Mouse (Mus musculus): Measurements from ENCODE around the gene 4930550C14Rik. TPM values are rescaled to one million over a fixed set of nuclear protein-coding genes. Genes with fewer than 3 reads are reported as not detected.

Gene 4930550C14Rik
- total RNA-seq, 2 experiments from 2014 or later: 0.33 to 0.44 TPM

DNA sequence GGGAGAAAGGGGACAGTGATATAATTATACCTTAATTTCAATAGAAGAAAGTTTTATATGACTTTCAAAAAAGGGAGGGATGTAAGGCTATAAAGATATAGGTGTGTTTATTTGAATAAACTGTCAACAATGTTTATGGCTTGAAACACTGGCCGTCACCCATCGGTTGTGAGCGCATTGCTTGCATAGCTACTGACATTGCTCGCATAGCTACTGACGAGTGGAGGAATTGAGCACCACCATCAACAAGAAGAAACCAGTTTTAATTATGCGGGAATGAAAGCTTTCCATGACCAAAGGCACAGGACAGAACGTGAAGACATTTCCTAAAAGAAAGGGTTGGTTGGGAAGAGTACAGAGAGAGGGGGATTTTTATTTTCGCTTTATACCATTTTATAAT, 979 bp upstream of the 4930550C14Rik start:
- intact Hi-C loops (cut with DNase I): no loop called here

DNA sequence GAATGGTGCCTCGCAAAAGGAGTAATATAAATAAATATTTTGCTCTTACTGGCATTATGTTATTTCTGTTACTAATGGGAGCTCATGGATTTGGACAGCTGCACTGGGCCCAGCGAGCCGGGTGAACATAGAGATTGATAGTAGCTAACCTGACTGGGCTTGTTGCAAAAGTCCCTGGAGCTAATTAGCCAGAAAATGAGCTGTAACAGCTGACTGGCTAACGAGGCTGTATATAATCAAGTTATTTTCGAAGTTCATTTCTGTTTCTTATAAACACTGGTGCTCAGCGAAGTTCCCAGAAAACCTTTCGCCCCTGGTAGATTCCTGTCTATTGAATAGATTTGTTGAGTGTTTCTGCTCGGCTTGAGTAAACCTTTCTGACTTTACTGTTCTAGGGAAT, 866 bp downstream of the 4930550C14Rik start:
- no peak for DNase-seq (ENCODE audit: low spot score in 2 of 2)
- intact Hi-C loops (cut with DNase I): no loop called here

More for the DNA sequence above, 979 bp upstream of the 4930550C14Rik start:
- DNase-seq (ENCODE audit: low spot score in 2 of 2): no peak

DNA sequence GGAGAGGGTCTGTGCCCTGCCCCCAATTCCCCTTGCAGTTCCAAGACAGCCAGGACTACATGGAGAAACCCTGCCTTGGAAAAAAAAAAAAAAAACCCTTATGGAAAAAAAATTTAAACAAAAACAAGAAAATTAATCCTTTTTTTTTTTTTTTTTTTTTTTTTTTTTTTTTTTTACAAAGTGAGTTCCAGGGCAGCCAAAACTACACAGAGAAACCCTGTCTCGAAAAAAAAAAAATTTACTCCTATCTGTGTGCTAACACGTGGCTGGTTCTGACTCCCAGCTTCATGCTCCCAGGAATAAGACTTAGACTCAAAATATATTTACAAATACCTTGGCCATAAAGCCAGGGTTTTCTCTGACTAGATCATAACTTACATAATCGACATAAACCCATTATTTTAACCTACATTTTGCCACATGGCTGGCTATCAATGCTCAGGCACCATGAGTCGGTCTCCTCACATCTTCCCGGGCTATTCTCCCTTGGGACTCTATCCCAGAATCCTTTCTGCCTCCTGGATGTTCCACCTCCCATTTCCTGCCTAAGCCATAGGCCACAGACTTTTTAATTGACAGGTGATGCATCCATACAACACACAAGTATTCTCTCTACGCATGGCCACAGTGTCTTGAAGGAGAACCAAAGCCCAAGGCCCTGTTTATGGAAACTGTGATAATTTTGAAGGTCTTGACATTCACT, 2.1 kb downstream of the 4930550C14Rik start:
- DNase-seq (ENCODE audit: low spot score in 2 of 2): no peak
- intact Hi-C loops (cut with DNase I): no loop called here

DNA sequence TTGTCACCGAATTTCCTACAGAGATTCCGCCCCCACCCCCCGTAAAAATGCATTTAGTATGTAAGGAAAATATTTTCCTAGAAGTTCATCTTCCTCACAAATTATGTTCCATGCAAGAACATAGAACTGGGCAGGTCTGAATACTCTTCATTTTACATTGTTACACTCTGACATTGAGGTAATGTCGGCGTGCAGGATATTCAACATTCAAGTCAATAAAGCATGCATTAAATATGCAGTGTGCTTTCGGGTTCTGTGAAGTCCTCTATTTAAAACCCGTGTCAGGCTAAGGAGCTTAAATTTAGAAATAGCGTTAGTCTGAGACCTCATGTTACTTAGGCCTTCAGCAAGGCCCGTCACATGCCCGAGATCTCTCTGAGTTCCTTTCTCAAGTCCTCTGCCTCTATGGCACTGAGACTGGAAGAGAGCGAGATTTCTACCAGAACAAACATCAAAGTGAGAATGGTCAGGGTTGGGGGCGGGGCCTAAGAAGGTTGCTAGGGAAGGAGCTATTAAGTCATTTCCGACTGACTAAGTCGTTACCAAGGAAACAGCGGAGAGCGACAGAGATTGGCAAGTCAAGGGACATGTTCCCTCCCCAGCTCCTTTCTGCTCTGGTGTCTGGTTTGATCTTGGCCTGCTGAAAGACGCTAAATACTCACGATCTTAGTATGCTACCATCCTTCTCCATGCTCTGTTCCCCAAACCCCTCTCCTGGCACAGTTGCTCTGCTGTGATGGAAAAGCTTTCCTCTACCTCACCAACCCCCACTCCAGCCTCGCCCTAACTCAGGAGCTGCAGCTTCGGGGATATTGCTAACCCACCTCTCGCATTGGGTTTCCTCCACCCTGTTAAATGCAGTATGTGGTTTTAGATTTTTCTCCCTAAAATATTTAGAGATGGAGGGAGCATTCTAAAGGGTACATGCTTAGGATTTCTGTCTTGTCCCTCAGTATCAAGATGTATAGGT, 2.9 kb downstream of the 4930550C14Rik start:
- intact Hi-C loops (cut with DNase I): no loop called here
- peak; percentile 73 to 79 for DNase-seq (ENCODE audit: low spot score in 2 of 2)

DNA sequence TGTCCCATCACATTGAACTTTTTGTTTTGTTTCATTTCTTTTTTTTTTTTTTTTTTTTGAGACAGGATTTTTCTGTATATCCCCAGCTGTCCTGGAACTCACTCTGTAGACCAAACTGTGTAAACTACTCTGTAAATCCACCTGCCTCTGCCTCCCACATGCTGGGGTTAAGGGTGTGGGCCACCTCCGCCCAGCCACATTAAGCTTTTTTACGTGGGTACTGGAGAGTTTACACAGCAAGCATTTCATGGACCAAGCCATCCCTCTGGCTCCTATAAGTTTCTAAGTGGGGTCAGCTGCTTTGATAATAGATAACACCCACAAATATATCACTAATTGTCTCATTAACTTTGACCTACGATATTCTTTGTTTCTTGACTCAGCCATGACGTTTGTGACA, 6.4 kb downstream of the 4930550C14Rik start:
- intact Hi-C loops (cut with DNase I): no loop called here
- DNase-seq (ENCODE audit: low spot score in 2 of 2): no peak

DNA sequence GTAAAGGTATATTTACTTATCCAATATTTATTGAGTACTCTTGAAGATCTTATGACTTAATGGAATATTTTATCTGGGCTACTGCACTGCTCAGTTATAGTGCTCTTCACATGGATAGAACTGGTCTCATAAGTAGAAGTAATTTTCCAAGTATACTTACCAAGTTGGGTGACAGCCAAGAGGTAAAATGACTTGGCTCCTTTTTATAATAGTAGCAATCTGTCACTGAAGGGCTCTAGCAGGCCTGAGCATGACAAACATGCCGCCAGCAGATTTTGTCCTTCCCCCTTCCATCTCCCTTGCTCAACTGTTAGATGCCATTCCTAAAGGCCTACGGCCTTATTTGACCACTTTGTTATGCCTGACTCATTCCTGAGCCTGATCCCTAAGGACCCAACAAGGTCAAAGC, 6.8 kb downstream of the 4930550C14Rik start:
- intact Hi-C loops (cut with DNase I): no loop called here
- DNase-seq (ENCODE audit: low spot score in 2 of 2): no peak

DNA sequence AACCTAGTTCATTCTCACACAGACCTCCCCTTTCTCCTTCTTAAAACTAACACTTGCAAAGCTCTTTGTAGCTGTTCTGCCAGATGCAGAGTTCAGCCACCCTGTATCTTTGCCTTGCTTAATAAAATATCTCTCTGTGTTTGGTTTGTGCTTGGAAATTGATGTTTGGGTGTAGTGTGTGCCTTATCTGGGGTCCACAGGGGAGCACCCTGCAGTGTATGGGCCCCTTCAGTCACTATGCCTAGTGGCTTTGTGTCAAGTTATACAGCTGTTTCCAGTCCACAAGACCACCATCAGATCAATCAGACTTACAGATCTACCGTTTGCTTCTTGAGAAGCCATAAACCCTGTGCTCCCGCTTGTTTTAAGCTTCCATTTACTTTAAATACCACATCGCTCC, 7.3 kb downstream of the 4930550C14Rik start:
- intact Hi-C loops (cut with DNase I): no loop called here
- DNase-seq (ENCODE audit: low spot score in 2 of 2): no peak

- intact Hi-C loops (cut with DNase I): no loop called here
- no peak for DNase-seq (ENCODE audit: low spot score in 2 of 2)
Observed at GRCm38 (mm10) chr9:53422133-53422896, 20.2 kb downstream of the 4930550C14Rik start.

DNA sequence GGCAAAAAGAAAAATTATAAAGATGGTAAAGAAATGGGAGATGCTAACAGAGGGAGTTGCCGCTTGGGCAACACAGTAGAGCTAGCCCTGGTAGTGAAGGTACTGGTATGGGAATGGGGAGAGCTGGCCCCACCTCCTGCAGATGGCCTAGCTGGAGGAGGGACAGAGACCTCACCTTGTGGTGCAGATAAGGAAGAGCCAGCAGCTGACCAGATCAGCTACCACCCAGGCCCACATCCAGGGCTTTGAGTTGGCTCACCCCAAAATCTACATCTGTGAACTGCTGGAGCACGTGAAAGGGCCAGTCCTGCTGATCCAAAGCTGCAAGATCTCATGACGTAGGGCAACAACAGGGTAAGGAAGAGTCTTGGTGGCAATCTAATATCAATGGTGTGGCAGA, 24.6 kb downstream of the 4930550C14Rik start:
- intact Hi-C loops (cut with DNase I): no loop called here
- DNase-seq (ENCODE audit: low spot score in 2 of 2): no peak

DNA sequence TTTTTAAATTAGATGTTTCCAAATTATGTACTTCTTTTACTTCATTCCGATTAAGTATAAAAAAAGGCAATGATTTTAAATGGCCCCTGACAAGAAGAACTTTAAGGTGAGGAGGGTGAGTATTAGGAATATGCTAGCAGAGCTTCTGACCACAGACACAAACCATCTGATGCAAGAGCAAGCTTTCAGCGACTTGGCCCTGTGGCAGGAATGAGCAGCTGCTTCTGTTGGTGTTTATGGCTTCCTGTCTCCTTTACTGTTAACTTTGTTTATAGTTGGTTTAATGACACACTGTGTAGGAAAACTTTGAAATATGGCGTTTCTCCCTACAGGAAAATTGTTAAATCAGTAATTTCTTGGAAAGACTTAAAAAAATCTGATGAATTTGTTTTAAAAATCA, 25.5 kb downstream of the 4930550C14Rik start:
- intact Hi-C loops (cut with DNase I): no loop called here
- DNase-seq (ENCODE audit: low spot score in 2 of 2): no peak

DNA sequence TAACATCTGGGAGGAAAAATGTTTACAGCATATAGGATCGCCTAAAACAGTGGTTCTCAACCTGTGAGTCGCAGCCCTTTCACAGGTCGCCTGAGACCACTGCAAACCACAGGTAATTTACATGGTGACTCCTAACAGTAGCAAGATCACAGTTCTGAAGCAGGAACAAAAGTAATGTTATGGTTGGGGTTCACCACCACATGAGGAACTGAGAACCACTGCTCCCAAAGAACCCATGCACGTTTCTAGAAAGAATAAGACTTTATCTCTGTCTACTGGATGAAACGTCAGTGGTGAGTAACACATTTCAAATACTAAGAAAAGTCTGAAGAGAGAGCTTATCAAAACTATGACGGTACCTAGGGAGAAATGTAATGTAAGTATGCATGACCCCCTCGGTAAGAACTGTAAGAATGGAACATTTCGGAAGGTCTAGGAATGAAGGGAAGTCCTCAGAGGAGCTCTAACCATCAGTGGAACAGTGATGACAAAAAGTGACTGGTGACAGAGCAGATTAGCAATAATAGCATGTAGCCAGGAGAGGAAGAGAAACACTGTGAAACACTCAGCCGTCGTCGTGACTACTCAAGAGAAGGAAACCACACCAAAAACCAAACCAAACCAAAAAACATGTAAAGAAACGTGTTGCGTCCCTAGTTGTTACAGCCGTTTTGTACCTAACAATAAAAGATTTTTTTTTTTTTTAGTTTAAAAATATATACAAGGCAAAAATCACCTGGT, 33.9 kb downstream of the 4930550C14Rik start:
- intact Hi-C loops (cut with DNase I): no loop called here
- no peak for DNase-seq (ENCODE audit: low spot score in 2 of 2)

DNA sequence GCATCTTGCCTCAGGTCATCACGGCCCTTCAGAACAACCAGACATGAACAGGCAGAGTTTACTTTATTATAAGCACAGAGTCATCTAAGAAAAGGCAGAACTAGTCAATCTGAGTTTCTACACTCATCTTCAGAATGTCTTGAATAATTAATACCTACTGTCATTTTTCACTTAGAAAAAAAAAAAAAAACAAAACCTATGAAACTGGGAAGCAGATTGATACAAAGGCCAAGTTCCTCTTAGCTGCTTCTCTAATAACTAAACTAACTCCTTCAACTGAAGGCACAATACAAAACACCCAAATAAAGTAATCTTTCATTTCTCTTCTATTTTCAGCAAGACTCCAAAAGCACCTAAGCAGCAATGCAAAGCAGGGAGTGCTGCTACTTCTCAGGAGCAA, 48.5 kb downstream of the 4930550C14Rik start:
- intact Hi-C loops (cut with DNase I): no loop called here
- no peak for DNase-seq (ENCODE audit: low spot score in 2 of 2)

- no peak for DNase-seq (ENCODE audit: low spot score in 2 of 2)
- intact Hi-C loops (cut with DNase I): no loop called here
Observed at GRCm38 (mm10) chr9:53452038-53452437, 49.9 kb downstream of the 4930550C14Rik start.

DNA sequence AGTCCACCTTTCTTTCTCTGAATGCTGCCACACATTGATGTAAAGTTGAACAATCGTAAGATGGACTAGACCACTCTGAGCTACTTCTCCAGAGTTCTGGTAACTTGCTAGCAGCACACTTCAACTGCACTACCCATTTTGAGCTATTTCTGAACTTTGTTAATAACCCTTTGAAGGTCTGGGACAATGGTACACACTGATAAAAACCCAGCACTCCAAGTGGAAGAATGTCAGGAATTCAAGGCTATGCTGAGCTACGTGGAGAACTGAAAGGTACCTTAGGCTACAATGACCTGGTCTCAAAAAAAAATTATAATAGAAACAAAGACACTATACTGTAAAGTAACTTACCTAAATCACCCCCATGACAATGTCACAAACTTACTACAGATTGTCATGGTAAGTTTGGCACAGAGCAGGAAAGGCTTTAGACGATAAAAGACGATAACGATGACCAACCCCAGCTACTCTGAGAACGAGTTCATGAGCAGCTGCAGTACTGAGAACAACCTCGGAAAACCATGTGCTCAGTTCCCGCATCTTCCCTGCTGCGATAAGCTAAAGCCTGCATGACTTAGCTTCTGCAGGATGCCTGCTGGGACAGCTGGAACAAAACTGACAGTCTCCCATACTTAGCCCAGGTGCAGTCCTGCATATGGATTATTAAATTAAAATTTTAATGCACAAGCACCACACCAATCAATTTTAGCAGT, 70.8 kb downstream of the 4930550C14Rik start:
- intact Hi-C loops (cut with DNase I): no loop called here
- no peak for DNase-seq (ENCODE audit: low spot score in 2 of 2)

Small RNAs within 50 kb of the gene (microRNA-seq; reads per million reads assigned to microRNA genes)
- 0 reads per million in 2 experiments for gene Mir130c

Other genes with a start within 250 kb of the 4930550C14Rik start
- 10 to 100 TPM; 20.9 to 21.1 TPM for gene Ddx10, start 154.3 kb upstream of the 4930550C14Rik start, total RNA-seq (2021)
- 10 to 100 TPM; 12.8 to 19.1 TPM for gene Exph5, start 100.7 kb upstream of the 4930550C14Rik start, total RNA-seq (2021)
- 1 to 10 TPM; 8.3 to 8.9 TPM for gene Kdelc2, start 18.3 kb upstream of the 4930550C14Rik start, total RNA-seq (2021)
- 10 to 100 TPM; 16.3 to 19.6 TPM for gene Atm, start 134.4 kb downstream of the 4930550C14Rik start, total RNA-seq (2021)
- gene Npat, start 134.7 kb downstream of the 4930550C14Rik start, total RNA-seq (2021): 10 to 100 TPM; 14.0 to 15.0 TPM
- gene Acat1, start 208.1 kb downstream of the 4930550C14Rik start, total RNA-seq (2021): 10 to 100 TPM; 81.6 to 87.3 TPM

Measured in left cerebral cortex, postnatal 14 days (tissue).